Mouse (Mus musculus) megakaryocyte, embryonic 14.5 days (primary cell): ENCODE data around the gene Olfr1002. TPM values are rescaled to one million over a fixed set of nuclear protein-coding genes. Genes with fewer than 3 reads are reported as not detected.
"Not testable (repeated sequence)": the region's sequence is repeated elsewhere in the genome, so short reads cannot be mapped to it uniquely, and the experiment has no call there.

Experiments used
- H3K27me3 ChIP-seq: replicated peaks from 2 replicates; pipeline ENCODE3; 2012; ENCODE audit warnings: inconsistent platforms
- H3K36me3 ChIP-seq: replicated peaks from 2 replicates; pipeline ENCODE3; 2012; ENCODE audit warnings: low read length, inconsistent platforms, mixed read lengths
- H3K4me1 ChIP-seq: 2 replicates; pipeline ENCODE4 v1.6.1; 2012; ENCODE audit warnings: inconsistent platforms
- H3K4me3 ChIP-seq: replicated peaks from 2 replicates; pipeline ENCODE3; 2012; ENCODE audit warnings: moderate library complexity, mild to moderate bottlenecking, inconsistent platforms
- H3K9me3 ChIP-seq: 2 replicates; pipeline ENCODE4 v1.6.1; 2012; ENCODE audit warnings: inconsistent platforms
- FLI1 ChIP-seq: IDR thresholded peaks from 2 replicates; pipeline ENCODE4 v1.6.1; 2012; ENCODE audit warnings: low read length, inconsistent platforms, mixed read lengths
- GATA1 ChIP-seq: IDR thresholded peaks from 3 replicates; pipeline ENCODE4 v1.6.1; 2012; ENCODE audit warnings: mixed read lengths, low read length, inconsistent platforms, borderline replicate concordance
- polyA plus RNA-seq: library from polyadenylated mRNA; stranded (reverse); fragments of >175 nt; gene quantifications from 2 replicates; pipeline ENCODE4 v1.2.3, GENCODE M21; 2012; ENCODE audit warnings: low replicate concordance; ENCODE audit not compliant: insufficient read depth

The Olfr1002 gene
- polyA plus RNA-seq, result not detected in 2 replicates

DNA sequence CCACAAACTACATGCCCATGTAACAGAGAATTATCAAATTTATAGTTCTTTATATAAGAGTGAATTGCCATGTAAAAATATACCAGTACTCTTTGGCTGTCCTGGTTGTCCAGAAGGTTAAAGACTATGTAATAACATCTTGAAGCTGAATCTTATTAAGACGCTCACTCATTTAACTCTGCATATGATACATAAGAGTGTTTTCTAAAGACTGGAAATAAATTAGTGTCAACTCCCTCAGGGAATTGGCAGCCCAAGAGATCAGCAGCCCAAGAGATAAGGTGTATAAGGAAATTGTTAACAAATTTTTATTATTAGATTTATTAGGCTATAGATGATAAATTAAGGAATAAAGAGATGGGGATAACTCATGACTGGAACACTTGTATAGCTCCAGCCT, at the start of gene Olfr1002:
Gene Olfr1002, minus strand, starts transcription at position 101 of the 400 bp plus-strand sequence.
- H3K36me3 ChIP-seq, result no peaks in the 10 kb centered on the region
- no peak for TF ChIP-seq FLI1
- no peak for TF ChIP-seq GATA1
- no peaks in the 10 kb centered on the region for H3K27me3 ChIP-seq
- no peaks in the 10 kb centered on the region for H3K9me3 ChIP-seq
- H3K4me1 ChIP-seq, result no peaks in the 10 kb centered on the region
- H3K4me3 ChIP-seq, result no peak within 1 kb of the TSS

DNA sequence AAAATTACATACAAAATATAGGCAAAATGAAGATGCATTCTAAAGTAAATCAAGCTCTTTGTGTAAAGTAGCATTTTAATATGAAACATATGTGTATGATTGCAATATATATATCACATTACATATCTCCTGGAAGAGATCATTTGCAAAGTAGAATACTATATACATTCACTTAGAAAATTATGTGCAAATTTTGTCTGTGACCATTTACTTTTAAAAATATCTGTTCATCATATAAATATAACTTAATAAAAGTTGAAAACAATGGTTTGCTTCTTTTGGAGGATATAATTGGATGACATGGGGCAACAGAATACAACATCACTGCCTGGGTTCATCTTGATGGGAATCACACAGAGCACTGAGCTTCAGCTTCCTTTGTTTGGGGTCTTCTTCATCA, 38.6 kb upstream of the Olfr1002 start, which contains the start of gene Olfr1008:
Gene Olfr1008, plus strand, starts transcription at position 301 of the 400 bp plus-strand sequence.
- H3K36me3 ChIP-seq, result no peaks in the 10 kb centered on the region
- no peak for TF ChIP-seq GATA1
- no peak for TF ChIP-seq FLI1

DNA sequence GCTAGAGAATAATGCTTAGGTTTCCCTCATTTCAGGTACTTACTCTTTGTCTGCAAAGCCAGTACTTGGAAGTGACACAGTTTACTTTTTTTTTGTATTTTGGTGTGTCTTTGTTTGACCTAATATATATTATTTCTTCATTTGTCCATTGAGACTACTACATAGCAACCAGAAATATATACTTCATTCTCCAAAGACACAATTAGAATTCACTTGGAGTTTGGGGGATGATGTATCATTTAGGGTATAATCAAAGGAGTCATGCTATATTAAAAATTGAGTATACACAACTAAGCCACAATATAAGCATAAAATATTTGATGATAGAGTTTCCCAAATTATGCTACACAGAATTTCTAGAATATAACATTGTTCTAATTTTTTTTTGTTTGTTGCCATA, 28.2 kb upstream of the Olfr1002 start, which contains the start of gene Olfr1006:
Gene Olfr1006, minus strand, starts transcription at position 101 of the 400 bp plus-strand sequence.
- Histone ChIP-seq H3K9me3 (no peaks in the 10 kb centered on the region), H3K36me3 (no peaks in the 10 kb centered on the region), H3K4me1 (no peaks in the 10 kb centered on the region), H3K4me3 (no peak within 1 kb of the TSS), H3K27me3 (no peaks in the 10 kb centered on the region)
- no peak for TF ChIP-seq GATA1
- no peak for TF ChIP-seq FLI1

More for the DNA sequence above, 38.6 kb upstream of the Olfr1002 start, which contains the start of gene Olfr1008:
- peaks cover 3% of the 10 kb centered on the region for H3K9me3 ChIP-seq
- H3K27me3 ChIP-seq, result no peaks in the 10 kb centered on the region
- H3K4me1 ChIP-seq, result no peaks in the 10 kb centered on the region
- H3K4me3 ChIP-seq, result no peak within 1 kb of the TSS

DNA sequence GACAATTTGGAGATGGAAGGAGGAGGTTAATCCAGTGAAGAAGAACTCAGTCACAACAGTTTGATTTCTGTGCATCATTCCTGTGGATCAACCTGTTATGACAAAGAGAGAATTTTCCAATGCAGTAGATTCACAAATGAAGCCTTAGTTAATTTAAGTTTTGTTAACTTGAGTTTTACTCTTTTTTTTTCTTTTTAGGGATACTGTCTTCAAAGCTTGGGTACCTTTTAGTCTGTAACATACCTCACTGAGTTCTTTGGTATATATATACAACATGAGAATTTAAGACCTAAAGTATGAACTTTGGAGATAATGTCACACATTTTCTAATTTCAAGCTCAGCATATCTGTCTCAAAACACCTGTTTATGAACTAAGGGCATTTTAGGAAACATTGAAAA, 13.9 kb upstream of the Olfr1002 start, which contains the start of gene Olfr154:
Gene Olfr154, minus strand, starts transcription at position 101 of the 400 bp plus-strand sequence.
- H3K36me3 ChIP-seq, H3K27me3 ChIP-seq, H3K9me3 ChIP-seq, H3K4me1 ChIP-seq, H3K4me3 ChIP-seq: not testable (repeated sequence)

DNA sequence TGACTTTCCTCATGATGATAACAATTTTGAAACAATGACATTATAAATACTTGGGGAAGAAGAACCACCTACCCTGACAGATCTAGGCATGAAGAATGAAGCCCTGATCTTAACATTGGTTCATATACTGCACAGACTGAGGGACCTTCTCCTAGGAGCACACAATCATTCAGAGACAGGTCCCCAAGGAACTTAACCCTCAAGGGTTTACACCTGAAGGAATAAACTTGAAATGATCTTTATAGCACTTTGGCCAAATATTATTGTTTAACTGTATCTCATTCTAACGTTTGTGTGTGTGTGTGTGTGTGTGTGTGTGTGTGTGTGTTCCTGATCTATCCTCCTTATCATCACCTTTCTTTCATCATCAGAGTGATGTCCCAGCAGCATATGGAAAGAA, 38.7 kb downstream of the Olfr1002 start, which contains the start of gene Olfr1000:
Gene Olfr1000, minus strand, starts transcription at position 101 of the 400 bp plus-strand sequence.
- Histone ChIP-seq H3K4me1 (no peaks in the 10 kb centered on the region), H3K9me3 (no peaks in the 10 kb centered on the region), H3K4me3 (no peak within 1 kb of the TSS), H3K27me3 (no peaks in the 10 kb centered on the region), H3K36me3 (no peaks in the 10 kb centered on the region)
- TF ChIP-seq GATA1 (no peak), FLI1 (no peak)

Other genes with a start within 250 kb of the Olfr1002 start
- not detected in 2 replicates for gene Olfr992, start 241.2 kb downstream of the Olfr1002 start, polyA plus RNA-seq
- gene Olfr993, start 235.8 kb downstream of the Olfr1002 start, polyA plus RNA-seq, result not detected in 2 replicates
- gene Olfr994, start 214.3 kb downstream of the Olfr1002 start, polyA plus RNA-seq, result not detected in 2 replicates
- not detected in 2 replicates for gene Olfr995, start 207.1 kb downstream of the Olfr1002 start, polyA plus RNA-seq
- not detected in 2 replicates for gene 4833423E24Rik, start 131.7 kb downstream of the Olfr1002 start, polyA plus RNA-seq
- not detected in 2 replicates for gene Olfr996, start 71.5 kb downstream of the Olfr1002 start, polyA plus RNA-seq
- 3.0 TPM in 1 of 2 replicates, not detected in the other for gene Olfr998, start 61.8 kb downstream of the Olfr1002 start, polyA plus RNA-seq
- gene Olfr1000, start 38.8 kb downstream of the Olfr1002 start, polyA plus RNA-seq, result not detected in 2 replicates
- not detected in 2 replicates for gene Olfr154, start 13.8 kb upstream of the Olfr1002 start, polyA plus RNA-seq
- not detected in 2 replicates for gene Olfr1006, start 28.1 kb upstream of the Olfr1002 start, polyA plus RNA-seq
- not detected in 2 replicates for gene Olfr1008, start 38.7 kb upstream of the Olfr1002 start, polyA plus RNA-seq
- not detected in 2 replicates for gene Olfr1009, start 64.7 kb upstream of the Olfr1002 start, polyA plus RNA-seq
- not detected in 2 replicates for gene Olfr1012, start 112.1 kb upstream of the Olfr1002 start, polyA plus RNA-seq
- 0.03 TPM in 1 of 2 replicates, not detected in the other for gene Olfr1013, start 116.4 kb upstream of the Olfr1002 start, polyA plus RNA-seq
- not detected in 2 replicates for gene Olfr1014, start 122.0 kb upstream of the Olfr1002 start, polyA plus RNA-seq
- not detected in 2 replicates for gene Olfr1015, start 131.3 kb upstream of the Olfr1002 start, polyA plus RNA-seq
- not detected in 2 replicates for gene Olfr1016, start 151.8 kb upstream of the Olfr1002 start, polyA plus RNA-seq
- not detected in 2 replicates for gene Olfr1018, start 167.8 kb upstream of the Olfr1002 start, polyA plus RNA-seq
- gene Olfr1019, start 194.8 kb upstream of the Olfr1002 start, polyA plus RNA-seq, result not detected in 2 replicates
- not detected in 2 replicates for gene Olfr1020, start 196.3 kb upstream of the Olfr1002 start, polyA plus RNA-seq
- gene Olfr1022, start 217.9 kb upstream of the Olfr1002 start, polyA plus RNA-seq, result not detected in 2 replicates
- gene Olfr1023, start 234.9 kb upstream of the Olfr1002 start, polyA plus RNA-seq, result not detected in 2 replicates